Mouse (Mus musculus): ENCODE results near the gene Ankrd9.

DNA sequence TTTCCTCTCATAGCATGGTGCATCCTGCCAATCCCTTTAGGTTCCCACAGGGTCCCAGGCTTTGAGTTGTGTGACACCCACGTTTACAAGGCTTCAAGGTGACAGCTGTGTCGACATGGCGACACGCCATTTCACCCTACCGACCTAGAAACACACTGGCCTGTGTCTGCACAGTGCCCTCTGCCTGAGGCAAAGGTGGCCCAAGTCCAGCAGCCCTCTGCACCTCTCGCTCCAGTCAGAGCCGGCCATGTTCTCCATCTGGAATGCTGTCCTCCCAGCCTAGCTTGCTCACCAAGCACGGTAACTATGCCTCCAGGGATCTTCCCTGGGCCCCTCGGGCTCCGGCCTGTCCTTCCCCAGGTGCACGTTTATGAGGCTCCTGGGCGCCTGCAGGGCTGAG lies 13.9 kb upstream of the Ankrd9 start:
- TF ChIP-seq POLR2A (IDR thresholded peaks at IDR 0.05; ENCODE audit: extremely low read depth, insufficient read depth, low read length) (no peak), CTCF (IDR thresholded peaks at IDR 0.05; ENCODE audit: low read depth, low read length) (no peak)
